Mouse (Mus musculus) liver, postnatal 0 days (tissue): Measurements from ENCODE around the gene Gm5105.

Experiments used
- CTCF ChIP-seq: sonication (generic); IDR thresholded peaks from 2 replicates; pipeline ENCODE4 v1.5.1; 2016; ENCODE audit warnings: antibody characterized with exemption, low read depth
- EP300 ChIP-seq: IDR thresholded peaks from 2 replicates; pipeline ENCODE4 v1.6.1; 2016; ENCODE audit warnings: antibody characterized with exemption, low read depth, mild to moderate bottlenecking

GRCm38 (mm10) chr3:138078701-138079100 is 11.5 kb upstream of the Gm5105 start:
- TF ChIP-seq CTCF (no peak), EP300 (no peak)
